Mouse (Mus musculus) brain, embryonic 14.5 days (tissue): ENCODE measurements around the gene Nin.

Source experiments
- CTCF ChIP-seq: fragments of 200-500 bp; IDR thresholded peaks from 2 replicates; pipeline ENCODE4 v1.5.1; 2012; ENCODE audit warnings: inconsistent platforms, mild to moderate bottlenecking, moderate library complexity, borderline replicate concordance; ENCODE audit not compliant: insufficient read depth, insufficient read length; ENCODE audit errors: extremely low read depth
- POLR2A ChIP-seq: fragments of 200-500 bp; IDR thresholded peaks from 2 replicates; pipeline ENCODE4 v1.6.1; 2012; ENCODE audit warnings: mild to moderate bottlenecking, inconsistent platforms, borderline replicate concordance; ENCODE audit not compliant: poor library complexity, insufficient read depth, insufficient read length, severe bottlenecking; ENCODE audit errors: extremely low read depth

- TF ChIP-seq POLR2A, result no peak
- no peak for TF ChIP-seq CTCF
Observed at GRCm38 (mm10) chr12:70011681-70012080, 101.8 kb downstream of the Nin start.
